Mouse (Mus musculus): Measurements from ENCODE around the gene Spdl1. TPM values are rescaled to one million over a fixed set of nuclear protein-coding genes. Genes with fewer than 3 reads are reported as not detected.

Gene Spdl1
- 2.0 and 3.7 TPM in 2 replicates for total RNA-seq (2014; rRNA removed)
- polyA plus RNA-seq (2015; fragmentation: Nextera tagmentation; extraction: Ambion mirVana) = 1.2 and 1.4 TPM in 2 replicates

DNA sequence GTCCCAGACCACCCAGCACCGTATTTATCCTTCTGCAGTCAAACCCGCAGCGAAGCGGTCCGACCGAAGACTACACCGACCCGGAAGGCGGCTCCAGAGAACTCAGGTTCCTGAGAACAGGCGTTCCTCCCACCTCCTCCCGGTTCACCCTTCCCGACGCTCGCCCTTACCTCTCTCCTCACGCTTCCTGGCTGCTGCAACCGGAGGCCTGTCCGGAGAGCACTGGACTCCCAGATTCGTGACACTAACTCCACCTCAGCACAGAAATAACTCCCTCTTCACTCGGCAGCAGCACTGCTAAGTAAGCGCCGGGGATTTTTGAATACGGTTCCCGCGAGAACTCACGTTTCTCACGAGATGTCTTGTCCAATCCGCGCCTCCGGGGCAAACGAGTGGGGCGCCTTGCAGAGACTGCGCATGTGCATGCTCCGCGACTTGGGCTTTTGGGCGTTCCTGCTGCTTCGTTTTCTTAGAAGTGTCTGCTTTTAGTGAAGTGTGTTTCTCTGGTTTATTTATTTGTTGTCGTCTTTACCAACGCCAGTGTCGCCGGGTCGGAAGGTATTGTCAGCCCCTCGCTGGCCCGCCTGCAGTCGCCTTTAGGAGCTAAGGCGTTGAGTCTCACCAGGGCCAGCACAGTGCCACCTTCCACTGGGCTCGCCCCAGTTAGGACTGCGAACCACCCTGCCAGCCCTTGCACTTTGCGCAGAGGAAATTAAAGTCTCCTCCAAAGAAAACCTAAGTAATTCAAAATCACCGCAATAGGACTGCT, at the start of gene Spdl1:
Gene Spdl1, minus strand, starts transcription at position 324 of the 769 bp plus-strand sequence.
- ATAC-seq = peak; percentile 99
- Histone ChIP-seq H3K4me2 (ENCODE audit: low read depth) (peak within 1 kb of the TSS; percentile 92), H3K27ac (ENCODE audit: low read depth, low read length) (no peak within 1 kb of the TSS; the same call in 1 of the 2 replicates), H3K36me3 (ENCODE audit: insufficient read depth) (0 out of 2 replicates have a peak, but pooled peaks cover 5% of the 10 kb centered on the region), H3K9me3 (ENCODE audit: low read length) (no peaks in the 10 kb centered on the region), H3K4me1 (ENCODE audit: insufficient read depth) (peaks cover 3% of the 10 kb centered on the region; the same call in 1 of the 2 replicates), H3K4me3 (ENCODE audit: low read depth, low read length) (peak within 1 kb of the TSS; percentile 62), H3K9ac (peak within 1 kb of the TSS; percentile 61), H3K27me3 (ENCODE audit: insufficient read depth, low read length) (no peaks in the 10 kb centered on the region)
- DNase-seq = peak; percentile 98
- no peak for TF ChIP-seq CTCF (IDR thresholded peaks at IDR 0.05; ENCODE audit: low read depth)
- under 1% methylated on average over 49 of the region's 49 CpGs for WGBS

GRCm38 (mm10) chr11:34881528-34881927, 48.1 kb upstream of the Spdl1 start:
- ATAC-seq (peak; percentile 93), DNase-seq (peak; percentile 82)
- Histone ChIP-seq H3K4me3 (ENCODE audit: low read depth, low read length) (no peak overlapping the region), H3K36me3 (ENCODE audit: insufficient read depth) (no peaks in the 10 kb centered on the region), H3K9me3 (ENCODE audit: low read length) (no peaks in the 10 kb centered on the region), H3K4me1 (ENCODE audit: insufficient read depth) (no peaks in the 10 kb centered on the region), H3K9ac (no peak overlapping the region), H3K27ac (ENCODE audit: low read depth, low read length) (no peak overlapping the region), H3K4me2 (ENCODE audit: low read depth) (no peak overlapping the region), H3K27me3 (ENCODE audit: insufficient read depth, low read length) (no peaks in the 10 kb centered on the region)
- peak; percentile 90 for TF ChIP-seq CTCF (IDR thresholded peaks at IDR 0.05; ENCODE audit: low read depth)
- WGBS = 40% methylated on average over 5 of the region's 5 CpGs

GRCm38 (mm10) chr11:34879678-34880077, 46.2 kb upstream of the Spdl1 start:
- H3K4me1 ChIP-seq (ENCODE audit: insufficient read depth) = no peaks in the 10 kb centered on the region
- 85% methylated on average over 1 of the region's 1 CpGs for WGBS
- no peak for TF ChIP-seq CTCF (IDR thresholded peaks at IDR 0.05; ENCODE audit: low read depth)
- no peaks in the 10 kb centered on the region for H3K27me3 ChIP-seq (ENCODE audit: insufficient read depth, low read length)
- no peak for ATAC-seq
- no peak for DNase-seq
- no peaks in the 10 kb centered on the region for H3K36me3 ChIP-seq (ENCODE audit: insufficient read depth)
- H3K27ac ChIP-seq (ENCODE audit: low read depth, low read length) = no peak overlapping the region
- H3K9ac ChIP-seq = no peak overlapping the region
- H3K9me3 ChIP-seq (ENCODE audit: low read length) = no peaks in the 10 kb centered on the region
- H3K4me2 ChIP-seq (ENCODE audit: low read depth) = no peak overlapping the region
- H3K4me3 ChIP-seq (ENCODE audit: low read depth, low read length) = no peak overlapping the region

GRCm38 (mm10) chr11:34873861-34874260, 40.4 kb upstream of the Spdl1 start:
- TF ChIP-seq CTCF (IDR thresholded peaks at IDR 0.05; ENCODE audit: low read depth) = no peak
- ATAC-seq = no peak
- Histone ChIP-seq H3K9me3 (ENCODE audit: low read length) (no peaks in the 10 kb centered on the region), H3K36me3 (ENCODE audit: insufficient read depth) (no peaks in the 10 kb centered on the region), H3K4me1 (ENCODE audit: insufficient read depth) (no peaks in the 10 kb centered on the region), H3K27ac (ENCODE audit: low read depth, low read length) (no peak overlapping the region), H3K4me2 (ENCODE audit: low read depth) (no peak overlapping the region), H3K27me3 (ENCODE audit: insufficient read depth, low read length) (no peaks in the 10 kb centered on the region), H3K9ac (no peak overlapping the region), H3K4me3 (ENCODE audit: low read depth, low read length) (no peak overlapping the region)
- DNase-seq = no peak
- 62% methylated on average over 2 of the region's 2 CpGs for WGBS

DNA sequence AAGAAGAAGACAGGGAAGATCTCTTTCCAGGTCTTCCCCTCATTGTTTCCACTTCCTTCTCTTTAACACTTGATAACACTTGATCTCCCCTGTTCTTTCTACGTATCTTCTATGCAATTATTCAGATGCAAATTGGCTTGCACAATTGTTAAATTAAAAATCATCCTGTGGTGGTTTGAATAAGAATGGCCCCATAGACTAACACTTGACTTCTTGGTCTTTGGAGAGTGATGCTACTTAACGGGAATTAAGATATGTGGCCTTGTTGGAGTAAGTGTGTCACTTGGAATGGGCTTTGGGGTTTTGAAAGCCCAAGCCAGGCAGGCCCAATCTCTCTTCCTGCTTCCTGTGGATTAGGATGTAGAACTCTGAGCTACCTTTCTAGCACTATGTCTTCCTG, 39.0 kb upstream of the Spdl1 start:
- Histone ChIP-seq H3K36me3 (ENCODE audit: insufficient read depth) (no peaks in the 10 kb centered on the region), H3K9ac (no peak overlapping the region), H3K4me3 (ENCODE audit: low read depth, low read length) (no peak overlapping the region), H3K27ac (ENCODE audit: low read depth, low read length) (no peak overlapping the region), H3K27me3 (ENCODE audit: insufficient read depth, low read length) (no peaks in the 10 kb centered on the region), H3K4me2 (ENCODE audit: low read depth) (no peak overlapping the region), H3K4me1 (ENCODE audit: insufficient read depth) (no peaks in the 10 kb centered on the region), H3K9me3 (ENCODE audit: low read length) (no peaks in the 10 kb centered on the region)
- WGBS = 71% methylated on average over 2 of the region's 2 CpGs
- TF ChIP-seq CTCF (IDR thresholded peaks at IDR 0.05; ENCODE audit: low read depth) = no peak
- no peak for ATAC-seq
- no peak for DNase-seq

DNA sequence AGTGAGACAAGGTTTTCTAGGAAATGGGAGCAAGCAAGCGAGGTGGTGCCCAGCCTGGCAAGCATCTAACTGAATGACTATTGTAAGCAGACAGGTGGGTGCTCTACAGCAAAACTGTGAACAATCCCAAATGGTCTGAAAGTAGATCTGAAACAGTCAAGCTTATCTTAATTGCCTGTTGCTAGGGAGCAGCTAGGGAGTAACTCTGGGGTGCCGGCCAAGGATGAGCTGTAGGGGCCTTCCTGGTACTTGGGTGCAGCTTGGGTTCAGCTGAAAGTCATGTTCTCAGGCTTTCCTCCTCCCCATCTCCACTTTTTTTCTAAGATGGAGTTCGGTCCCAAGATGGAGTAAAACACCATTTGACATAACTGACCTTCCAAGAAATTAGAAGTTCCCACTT, 38.5 kb upstream of the Spdl1 start:
- Histone ChIP-seq H3K4me3 (ENCODE audit: low read depth, low read length) (no peak overlapping the region), H3K4me1 (ENCODE audit: insufficient read depth) (no peaks in the 10 kb centered on the region), H3K9me3 (ENCODE audit: low read length) (no peaks in the 10 kb centered on the region), H3K27ac (ENCODE audit: low read depth, low read length) (no peak overlapping the region), H3K9ac (no peak overlapping the region), H3K4me2 (ENCODE audit: low read depth) (no peak overlapping the region), H3K27me3 (ENCODE audit: insufficient read depth, low read length) (no peaks in the 10 kb centered on the region), H3K36me3 (ENCODE audit: insufficient read depth) (no peaks in the 10 kb centered on the region)
- ATAC-seq (no peak), DNase-seq (no peak)
- 90% methylated on average over 3 of the region's 3 CpGs for WGBS
- no peak for TF ChIP-seq CTCF (IDR thresholded peaks at IDR 0.05; ENCODE audit: low read depth)

DNA sequence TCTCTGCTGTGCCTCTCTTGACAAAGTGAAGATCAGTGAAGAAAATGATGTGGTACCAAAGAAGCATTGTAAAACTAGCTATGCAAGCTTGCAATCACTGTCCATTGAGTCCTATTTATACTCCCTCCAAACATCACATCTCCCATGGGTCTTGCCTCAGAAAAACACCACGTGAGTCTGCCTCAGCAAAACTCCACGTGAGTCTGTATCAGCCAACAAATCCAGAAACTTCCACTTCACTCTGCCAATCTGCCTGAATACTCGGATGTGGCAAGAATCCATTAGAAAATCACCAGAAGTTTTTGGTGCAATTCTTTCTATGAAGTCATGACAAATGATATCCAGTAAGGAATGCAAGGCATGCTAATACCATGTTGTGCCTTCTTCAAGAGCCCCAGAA, 38.0 kb upstream of the Spdl1 start:
- 83% methylated on average over 3 of the region's 3 CpGs for WGBS
- no peak for TF ChIP-seq CTCF (IDR thresholded peaks at IDR 0.05; ENCODE audit: low read depth)

More for the DNA sequence above, 38.0 kb upstream of the Spdl1 start:
- Histone ChIP-seq H3K4me1 (ENCODE audit: insufficient read depth) (no peaks in the 10 kb centered on the region), H3K27ac (ENCODE audit: low read depth, low read length) (no peak overlapping the region), H3K36me3 (ENCODE audit: insufficient read depth) (no peaks in the 10 kb centered on the region), H3K27me3 (ENCODE audit: insufficient read depth, low read length) (no peaks in the 10 kb centered on the region), H3K4me3 (ENCODE audit: low read depth, low read length) (no peak overlapping the region), H3K9me3 (ENCODE audit: low read length) (no peaks in the 10 kb centered on the region), H3K9ac (no peak overlapping the region), H3K4me2 (ENCODE audit: low read depth) (no peak overlapping the region)
- ATAC-seq (no peak), DNase-seq (no peak)
